Mouse (Mus musculus) naive thymus-derived CD4-positive, alpha-beta T cell, adult 5 months (primary cell): ENCODE measurements around the gene Mmd. TPM values are rescaled to one million over a fixed set of nuclear protein-coding genes. Genes with fewer than 3 reads are reported as not detected.

Source experiments
- polyA plus RNA-seq: library from polyadenylated mRNA; unstranded; fragments of 100-300 nt; shearing (Covaris generic); gene quantifications from one replicate; pipeline ENCODE4 v1.2.1, GENCODE M21; 2017

Mmd gene
- polyA plus RNA-seq = 13.0 TPM

DNA sequence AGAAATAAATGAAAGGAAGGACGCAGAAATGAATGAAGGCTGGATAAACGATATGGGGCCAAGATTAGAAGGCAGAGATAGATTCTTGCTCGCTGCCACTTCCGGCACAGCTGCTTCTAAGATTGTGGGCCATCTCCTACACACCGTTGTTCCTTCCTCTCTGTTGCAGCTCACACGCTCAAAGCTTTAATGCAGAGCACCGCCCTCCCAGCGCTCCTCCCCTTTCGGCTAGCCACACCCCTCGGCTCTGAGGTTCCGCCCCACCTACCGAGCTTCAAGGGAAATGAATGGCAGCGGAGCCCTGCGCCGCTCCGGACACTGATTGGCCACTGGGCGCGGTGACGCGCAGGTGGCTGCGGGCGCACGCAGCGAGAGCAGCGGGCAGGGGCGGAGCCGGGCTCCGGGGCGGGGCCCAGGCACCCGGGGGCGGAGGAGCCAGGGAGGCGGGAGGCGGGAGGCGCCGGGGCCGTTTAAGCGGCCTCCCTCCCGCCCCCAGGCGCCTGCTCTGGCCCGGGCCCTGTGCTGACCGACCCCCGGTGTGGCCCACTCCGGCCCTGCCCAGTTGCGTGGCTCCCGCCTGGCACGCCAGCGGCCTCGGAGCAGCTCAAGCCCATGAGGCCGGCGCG lies at the start of gene Mmd:
Gene Mmd (plus strand): TSS at position 432 of the 626 bp plus-strand sequence.

Other genes starting within 250 kb of the Mmd start
- 2.0 TPM for gene Pctp, start 246.6 kb upstream of the Mmd start, polyA plus RNA-seq
- gene Tmem100, start 219.1 kb upstream of the Mmd start, polyA plus RNA-seq = not detected
- 11.1 TPM for gene Gm45716, start 61.8 kb upstream of the Mmd start, polyA plus RNA-seq
- gene Hlf, start 141.4 kb downstream of the Mmd start, polyA plus RNA-seq = 1.2 TPM